Mouse (Mus musculus) midbrain, postnatal 0 days (tissue): ENCODE results near the gene AU040320. TPM values are rescaled to one million over a fixed set of nuclear protein-coding genes. Genes with fewer than 3 reads are reported as not detected.

Source experiments
- ATAC-seq: fragments of 200-750 bp; cut with Nextera tagmentation; 2 replicates; pipeline ENCODE4 v1.8.0; 2017; ENCODE audit warnings: moderate number of reproducible peaks, mild to moderate bottlenecking, moderate TSS enrichment, moderate library complexity; ENCODE audit not compliant: low FRiP score
- DNase-seq: peaks from one replicate; pipeline ENCODE4 v3.0.0-alpha.2; 2015; ENCODE audit warnings: low spot score
- H3K27ac ChIP-seq: fragments of 300-500 bp; sonication (generic); 2 replicates; pipeline ENCODE4 v1.5.1; 2014; ENCODE audit warnings: low read depth, mild to moderate bottlenecking, low read length, mixed read lengths
- H3K27me3 ChIP-seq: fragments of 300-500 bp; sonication (generic); 2 replicates; pipeline ENCODE4 v1.6.1; 2014; ENCODE audit warnings: low read length, control low read depth, mixed read lengths; ENCODE audit not compliant: insufficient read depth
- H3K36me3 ChIP-seq: fragments of 300-500 bp; sonication (generic); 2 replicates; pipeline ENCODE4 v1.6.1; 2014; ENCODE audit warnings: low read length, control low read depth, mixed read lengths; ENCODE audit not compliant: insufficient read depth
- H3K4me1 ChIP-seq: fragments of 300-500 bp; sonication (generic); 2 replicates; pipeline ENCODE4 v1.6.1; 2014; ENCODE audit warnings: mild to moderate bottlenecking, control low read depth, antibody characterized with exemption, low read length, mixed read lengths; ENCODE audit not compliant: insufficient read depth
- H3K4me2 ChIP-seq: fragments of 300-500 bp; sonication (generic); 2 replicates; pipeline ENCODE4 v1.6.1; 2014; ENCODE audit warnings: low read depth, mild to moderate bottlenecking, low read length, mixed read lengths; ENCODE audit not compliant: poor library complexity, severe bottlenecking
- H3K4me3 ChIP-seq: fragments of 300-500 bp; sonication (generic); 2 replicates; pipeline ENCODE4 v1.5.1; 2014; ENCODE audit warnings: low read depth, mild to moderate bottlenecking, low read length, moderate library complexity
- H3K9ac ChIP-seq: fragments of 300-500 bp; sonication (generic); replicated peaks from 2 replicates; pipeline ENCODE4 v1.6.1; 2014; ENCODE audit warnings: mild to moderate bottlenecking, low read length, moderate library complexity, mixed read lengths; ENCODE audit not compliant: poor library complexity, severe bottlenecking
- H3K9me3 ChIP-seq: fragments of 300-500 bp; sonication (generic); 2 replicates; pipeline ENCODE4 v1.6.1; 2016; ENCODE audit warnings: low read length, control low read depth
- CTCF ChIP-seq: IDR thresholded peaks from 2 replicates; pipeline ENCODE4 v1.5.1; 2016; ENCODE audit warnings: antibody characterized with exemption, mild to moderate bottlenecking
- WGBS: fragments of 180-500 bp; shearing (Covaris S2); extraction: QIAGEN DNeasy Blood & Tissue Kit; methylation state at CpG from one replicate; pipeline ENCODE4 v1.1.7; 2014; 5-methylcytosine and 5-hydroxymethylcytosine counted together
- polyA plus RNA-seq: library from polyadenylated mRNA; unstranded; fragments of >200 nt; fragmentation: Nextera tagmentation; extraction: Ambion mirVana; gene quantifications from 2 replicates; pipeline ENCODE4 v1.2.1, GENCODE M21; 2015
- total RNA-seq: library from RNA; depleted of rRNA; stranded (reverse); fragments of >200 nt; gene quantifications from 2 replicates; pipeline ENCODE4 v1.2.3, GENCODE M21; 2014

AU040320 gene
- total and polyA plus RNA-seq, 2 experiments from 2014 or later: 35.5 to 40.1 TPM

DNA sequence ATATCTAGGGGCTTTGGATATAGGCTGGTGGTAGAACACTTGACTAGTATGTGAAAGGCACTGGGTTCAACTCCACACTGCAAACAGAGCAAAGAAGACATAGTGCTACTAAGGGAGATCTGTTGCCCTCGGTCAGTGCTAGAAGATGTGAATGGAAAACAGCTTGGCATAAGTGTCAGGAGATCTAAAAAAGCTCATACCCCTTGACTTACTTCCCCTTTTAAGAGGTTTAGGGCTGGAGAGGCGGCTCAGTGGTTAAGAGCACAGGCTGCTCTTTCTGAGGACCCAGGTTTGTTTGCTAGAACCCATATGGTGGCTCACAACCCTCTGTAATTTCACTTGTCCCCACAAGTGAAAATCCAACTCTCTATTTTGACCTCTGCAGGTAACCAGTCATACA lies 6.1 kb downstream of the AU040320 start:
- H3K9ac ChIP-seq: no peak overlapping the region
- TF ChIP-seq CTCF: no peak
- no peak overlapping the region for H3K27ac ChIP-seq
- H3K4me2 ChIP-seq: no peak overlapping the region
- H3K4me3 ChIP-seq: no peak overlapping the region
- H3K36me3 ChIP-seq: peaks cover 4% of the 10 kb centered on the region; the same call in 1 of the 2 replicates
- 91% methylated on average over 2 of the region's 2 CpGs for WGBS
- H3K4me1 ChIP-seq: peaks cover 5% of the 10 kb centered on the region; the same call in 1 of the 2 replicates
- ATAC-seq (no peak), DNase-seq (no peak)
- no peaks in the 10 kb centered on the region for H3K9me3 ChIP-seq
- H3K27me3 ChIP-seq: no peaks in the 10 kb centered on the region

DNA sequence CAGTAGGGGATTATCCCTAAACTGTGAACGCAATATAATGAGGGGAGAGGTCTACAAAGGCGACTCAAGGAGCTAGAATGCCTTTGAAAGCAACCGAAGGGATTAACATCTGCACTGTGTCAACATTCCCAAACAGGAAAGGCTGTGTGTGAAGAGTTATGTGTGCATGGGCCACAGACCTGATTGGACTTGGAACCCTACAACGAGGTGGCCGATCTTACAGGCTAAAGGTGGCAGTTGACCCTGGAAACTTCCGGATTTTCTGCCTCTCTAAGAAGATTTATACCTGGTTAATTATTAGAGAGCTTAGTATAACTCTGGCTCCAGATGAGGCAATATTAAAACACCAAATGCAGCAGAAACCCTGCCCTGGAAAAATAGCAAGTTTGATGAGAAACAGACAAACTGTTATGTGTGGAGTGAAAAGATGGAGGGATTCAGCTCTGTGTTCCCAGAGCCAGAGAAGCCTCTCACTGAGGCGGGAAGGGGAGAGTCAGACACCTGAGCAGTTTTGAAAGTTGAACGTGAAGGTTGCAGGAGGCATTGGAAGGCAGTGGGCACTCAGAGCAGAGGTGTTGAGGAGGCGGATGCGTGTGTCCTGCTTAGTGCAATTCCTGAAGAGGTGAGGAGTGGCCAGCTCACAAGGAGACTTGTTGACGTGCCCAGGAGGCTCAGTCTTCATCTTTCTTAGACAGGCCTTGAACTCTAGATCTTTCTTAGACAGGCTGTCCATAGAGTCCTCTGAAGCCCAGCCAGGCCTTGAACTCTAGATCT lies 9.4 kb downstream of the AU040320 start:
- no peak overlapping the region for H3K9ac ChIP-seq
- DNase-seq (no peak), ATAC-seq (no peak)
- TF ChIP-seq CTCF: no peak
- H3K36me3 ChIP-seq: peaks cover 4% of the 10 kb centered on the region; the same call in 1 of the 2 replicates
- WGBS: 58% methylated on average over 11 of the region's 11 CpGs
- H3K4me1 ChIP-seq: no peaks in the 10 kb centered on the region
- H3K27ac ChIP-seq: no peak overlapping the region
- no peaks in the 10 kb centered on the region for H3K27me3 ChIP-seq
- no peak overlapping the region for H3K4me3 ChIP-seq
- no peak overlapping the region for H3K4me2 ChIP-seq
- no peaks in the 10 kb centered on the region for H3K9me3 ChIP-seq

DNA sequence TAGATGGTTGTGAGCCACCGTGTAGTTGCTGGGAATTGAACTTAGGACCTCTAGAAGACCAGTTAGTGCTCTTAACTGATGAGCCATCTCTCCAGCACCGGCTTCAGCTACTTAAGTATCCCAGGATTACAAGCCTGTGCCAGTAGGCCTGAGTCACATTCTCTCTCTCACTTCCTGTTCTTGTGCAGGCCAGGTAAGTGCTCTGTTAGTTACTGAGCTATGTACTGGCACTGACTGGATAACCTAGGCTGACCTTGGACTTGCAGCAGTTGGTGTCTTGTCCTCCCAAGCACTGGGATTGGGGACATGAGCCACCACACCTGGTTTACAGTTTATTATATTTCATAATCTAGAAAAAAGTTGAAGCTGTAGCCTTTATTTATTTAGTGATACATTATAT lies 10.1 kb downstream of the AU040320 start:
- ATAC-seq (no peak), DNase-seq (no peak)
- Histone ChIP-seq H3K27ac (no peak overlapping the region), H3K9ac (no peak overlapping the region), H3K4me2 (no peak overlapping the region), H3K4me1 (no peaks in the 10 kb centered on the region), H3K36me3 (peaks cover 4% of the 10 kb centered on the region; the same call in 1 of the 2 replicates), H3K27me3 (no peaks in the 10 kb centered on the region), H3K4me3 (no peak overlapping the region), H3K9me3 (no peaks in the 10 kb centered on the region)
- WGBS: 86% methylated on average over 2 of the region's 2 CpGs
- no peak for TF ChIP-seq CTCF

DNA sequence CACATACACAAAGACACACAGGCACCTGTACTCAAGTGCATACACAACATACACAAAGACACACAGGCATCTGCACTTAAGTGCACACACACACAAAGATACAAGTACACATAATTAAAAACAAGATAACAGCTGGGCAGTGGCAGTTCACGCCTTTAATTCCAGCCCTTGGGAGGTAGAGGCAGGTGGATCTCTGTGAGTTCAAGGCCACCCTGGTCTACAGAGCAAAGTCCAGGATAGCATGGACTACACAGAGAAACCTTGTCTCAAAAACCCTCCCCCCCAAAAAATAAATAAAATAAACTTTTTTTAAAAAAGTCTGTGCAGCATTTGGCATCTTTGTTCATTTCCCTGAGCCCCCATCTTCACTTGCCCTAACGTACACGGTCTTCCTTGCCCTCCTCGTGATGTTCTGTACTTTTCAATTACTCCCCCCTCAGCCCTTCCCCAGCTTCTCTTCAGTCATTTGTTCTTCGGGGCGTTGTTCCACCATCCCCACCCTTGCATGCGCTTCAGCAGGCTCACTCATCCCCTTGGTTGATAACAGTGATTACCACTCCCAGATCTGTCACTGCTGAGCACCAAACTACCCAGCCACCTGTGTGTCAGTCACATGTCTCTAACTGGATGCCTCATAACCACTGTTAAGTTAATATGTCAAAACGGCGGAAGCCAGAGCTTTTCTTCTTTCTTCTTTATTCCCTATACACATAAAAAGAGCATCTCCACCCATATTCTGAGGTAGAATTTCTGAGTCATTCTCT lies 16.6 kb downstream of the AU040320 start:
- 89% methylated on average over 9 of the region's 9 CpGs for WGBS
- no peak overlapping the region for H3K4me3 ChIP-seq
- H3K4me1 ChIP-seq: no peaks in the 10 kb centered on the region
- no peak overlapping the region for H3K27ac ChIP-seq
- DNase-seq (no peak), ATAC-seq (no peak)
- no peak for TF ChIP-seq CTCF
- H3K9me3 ChIP-seq: no peaks in the 10 kb centered on the region
- H3K36me3 ChIP-seq: no peaks in the 10 kb centered on the region; the same call in 1 of the 2 replicates
- no peak overlapping the region for H3K4me2 ChIP-seq
- no peak overlapping the region for H3K9ac ChIP-seq
- no peaks in the 10 kb centered on the region for H3K27me3 ChIP-seq

DNA sequence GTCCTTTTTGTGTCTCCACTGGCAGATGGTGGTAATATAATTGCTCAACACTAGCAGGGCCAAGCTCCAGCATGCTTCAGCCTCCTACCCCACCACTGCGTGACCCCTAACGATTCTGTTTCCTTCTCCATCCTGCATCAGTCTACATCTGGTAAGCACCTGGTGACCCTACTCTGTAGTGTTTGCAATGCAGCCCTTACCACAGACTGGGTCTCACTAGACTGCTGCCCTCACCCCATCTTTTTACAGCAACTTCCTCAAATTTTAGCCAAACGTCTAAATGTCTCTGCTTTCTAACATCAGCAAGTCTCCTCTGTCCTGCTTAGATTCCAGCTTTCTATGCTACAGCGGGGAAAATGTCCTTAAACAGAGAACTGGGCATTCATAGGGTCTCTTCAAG lies 17.5 kb downstream of the AU040320 start:
- H3K4me1 ChIP-seq: no peaks in the 10 kb centered on the region
- TF ChIP-seq CTCF: no peak

DNA sequence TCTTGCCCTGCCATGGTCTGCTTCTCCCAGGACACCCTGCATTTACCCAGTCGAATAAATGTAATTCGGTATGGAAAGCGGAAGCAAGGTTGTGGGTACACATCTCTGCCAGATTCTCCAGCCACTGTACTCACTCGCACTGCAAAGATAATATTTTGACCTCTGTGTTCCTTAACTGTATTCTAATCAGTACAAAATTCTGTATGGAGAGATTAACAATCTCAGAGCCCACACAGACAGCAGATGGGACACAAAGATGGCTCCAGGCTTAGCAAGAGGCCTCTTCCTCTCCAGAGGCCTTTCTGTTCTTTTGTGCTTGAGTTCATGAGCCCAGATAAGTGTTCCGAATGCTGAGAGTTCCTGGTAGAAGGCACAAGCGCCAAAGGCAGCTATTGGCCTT lies 20.5 kb downstream of the AU040320 start:
- no peaks in the 10 kb centered on the region for H3K27me3 ChIP-seq
- no peak overlapping the region for H3K4me3 ChIP-seq
- ATAC-seq (no peak), DNase-seq (no peak)
- no peak overlapping the region for H3K4me2 ChIP-seq
- no peak for TF ChIP-seq CTCF
- no peaks in the 10 kb centered on the region for H3K9me3 ChIP-seq
- H3K36me3 ChIP-seq: no peaks in the 10 kb centered on the region; the same call in 1 of the 2 replicates
- no peak overlapping the region for H3K9ac ChIP-seq
- H3K27ac ChIP-seq: no peak overlapping the region
- peaks cover 2% of the 10 kb centered on the region; the same call in 1 of the 2 replicates for H3K4me1 ChIP-seq
- 91% methylated on average over 6 of the region's 6 CpGs for WGBS

More for the DNA sequence above, 17.5 kb downstream of the AU040320 start:
- no peaks in the 10 kb centered on the region for H3K9me3 ChIP-seq
- H3K4me2 ChIP-seq: no peak overlapping the region
- ATAC-seq (no peak), DNase-seq (no peak)
- no peak overlapping the region for H3K27ac ChIP-seq
- no peak overlapping the region for H3K4me3 ChIP-seq
- H3K9ac ChIP-seq: no peak overlapping the region
- H3K27me3 ChIP-seq: no peaks in the 10 kb centered on the region
- no peaks in the 10 kb centered on the region; the same call in 1 of the 2 replicates for H3K36me3 ChIP-seq
- WGBS: 95% methylated on average over 4 of the region's 4 CpGs
